8 mouse cellular contexts compared by ENCODE assay signal in the genomic region with DNA sequence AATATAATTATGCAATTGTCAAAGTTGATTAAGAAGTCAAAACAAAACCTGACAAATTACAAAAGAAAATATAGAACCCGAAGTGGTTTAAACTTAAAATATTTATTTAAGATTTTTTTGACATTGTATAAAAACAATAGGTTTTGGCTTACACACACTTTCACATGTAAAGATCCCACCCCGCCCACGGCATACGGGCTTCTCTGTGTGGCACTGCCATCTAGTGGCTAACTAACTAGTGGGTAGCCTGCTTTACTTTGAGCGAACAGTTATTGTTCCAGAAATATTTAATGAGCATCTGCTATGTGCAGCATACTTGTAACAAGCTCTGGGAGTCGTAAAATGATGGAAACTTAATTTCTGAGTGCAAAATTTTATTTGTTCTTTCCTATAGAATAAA.
A peak's percentile ranks its signal among the peaks of the same experiment; 100 is the strongest.
DNase-seq lines count a peak whose midpoint lies in the region; ATAC-seq and TF ChIP-seq lines count a peak whose summit lies in the region.

No protein-coding gene starts in this region.

- peak; percentile 26 for DNase-seq in thymus, postnatal 14 days
- DNase-seq in thymus, postnatal 36 days = no peak
- peak; percentile 87 for DNase-seq in brain, embryonic 14.5 days (ENCODE audit: low read depth)
- peak; percentile 78 for DNase-seq in kidney, postnatal 10 days
- peak; percentile 38 for DNase-seq in liver, postnatal 0 days
- DNase-seq in retina, postnatal 7 days (ENCODE audit: low read depth, low spot score) = peak; percentile 36

- no peaks in the 10 kb centered on the region for H3K36me3 ChIP-seq in forebrain, embryonic 16.5 days (ENCODE audit: control insufficient read depth, insufficient read depth)
- H3K36me3 ChIP-seq in liver, postnatal 0 days (replicated peaks; ENCODE audit: insufficient read depth, low read length) = no peaks in the 10 kb centered on the region

- no peaks in the 10 kb centered on the region for H3K27me3 ChIP-seq in forebrain, embryonic 16.5 days (replicated peaks; ENCODE audit: control insufficient read depth, insufficient read depth, low read length)
- no peaks in the 10 kb centered on the region for H3K27me3 ChIP-seq in liver, postnatal 0 days (ENCODE audit: insufficient read depth, low read length)

- 24% methylated on average over 6 of the region's 6 CpGs for WGBS in forebrain, embryonic 16.5 days
- 15% methylated on average over 6 of the region's 6 CpGs for WGBS in liver, postnatal 0 days (ENCODE audit: insufficient replicate concordance)

- no peak for TF ChIP-seq EP300 in liver, postnatal 0 days (IDR thresholded peaks at IDR 0.05; ENCODE audit: low read depth)

- peak; percentile 85 for ATAC-seq in forebrain, embryonic 16.5 days
- no peak for ATAC-seq in liver, postnatal 0 days
- ATAC-seq in erythroblast, adult 5-6 weeks (replicated peaks; ENCODE audit: low FRiP score, poor library complexity, severe bottlenecking) = no peak

- no peak overlapping the region for H3K4me3 ChIP-seq in forebrain, embryonic 16.5 days (replicated peaks; ENCODE audit: low read length)
- no peak overlapping the region for H3K4me3 ChIP-seq in liver, postnatal 0 days (ENCODE audit: low read depth, low read length)

- peak; percentile 84 for TF ChIP-seq CTCF in brain, embryonic 14.5 days (IDR thresholded peaks at IDR 0.05; ENCODE audit: borderline replicate concordance, extremely low read depth, insufficient read depth, insufficient read length)
- TF ChIP-seq CTCF in liver, postnatal 0 days (IDR thresholded peaks at IDR 0.05; ENCODE audit: low read depth) = peak; percentile 73

- H3K9ac ChIP-seq in forebrain, embryonic 16.5 days (replicated peaks; ENCODE audit: low read depth, low read length) = no peak overlapping the region
- H3K9ac ChIP-seq in liver, postnatal 0 days (replicated peaks) = no peak overlapping the region

- no peaks in the 10 kb centered on the region for H3K4me1 ChIP-seq in forebrain, embryonic 16.5 days (replicated peaks; ENCODE audit: control insufficient read depth, insufficient read depth, low read length)
- H3K4me1 ChIP-seq in liver, postnatal 0 days (ENCODE audit: insufficient read depth) = no peaks in the 10 kb centered on the region

- H3K27ac ChIP-seq in forebrain, embryonic 16.5 days (ENCODE audit: low read length) = no peak overlapping the region
- no peak overlapping the region for H3K27ac ChIP-seq in liver, postnatal 0 days (ENCODE audit: low read depth)

- H3K9me3 ChIP-seq in forebrain, embryonic 16.5 days (ENCODE audit: control insufficient read depth, low read length) = no peaks in the 10 kb centered on the region
- H3K9me3 ChIP-seq in liver, postnatal 0 days (ENCODE audit: low read length) = no peaks in the 10 kb centered on the region

- no peak overlapping the region for H3K4me2 ChIP-seq in forebrain, embryonic 16.5 days (ENCODE audit: low read length)
- H3K4me2 ChIP-seq in liver, postnatal 0 days (ENCODE audit: low read depth, low read length) = no peak overlapping the region

- no peak for TF ChIP-seq POLR2A in brain, embryonic 14.5 days (IDR thresholded peaks at IDR 0.05; ENCODE audit: borderline replicate concordance, extremely low read depth, insufficient read depth, insufficient read length, poor library complexity, severe bottlenecking)

Comparison
In these comparisons a context has a peak if more than half of its experiments do, and no peak if none do; other contexts are left out.
1. DNase-seq: peak in thymus, postnatal 14 days (single experiment), brain, embryonic 14.5 days (single experiment), kidney, postnatal 10 days (single experiment), liver, postnatal 0 days (single experiment) and retina, postnatal 7 days (single experiment); none in thymus, postnatal 36 days (0 of 2).